Mouse (Mus musculus) midbrain, embryonic 12.5 days (tissue): ENCODE data around the gene Mif4gd. TPM values are rescaled to one million over a fixed set of nuclear protein-coding genes. Genes with fewer than 3 reads are reported as not detected.
A peak's percentile ranks its signal among the peaks of the same experiment; 100 is the strongest.

Experiments
- ATAC-seq: fragments of 200-750 bp; cut with Nextera tagmentation; 2 replicates; pipeline ENCODE4 v1.8.0; 2017; ENCODE audit warnings: low read depth, moderate TSS enrichment, moderate library complexity; ENCODE audit not compliant: low FRiP score
- H3K27ac ChIP-seq: fragments of 300-500 bp; sonication (generic); replicated peaks from 2 replicates; pipeline ENCODE4 v1.5.1; 2016; ENCODE audit warnings: mild to moderate bottlenecking
- H3K27me3 ChIP-seq: fragments of 300-500 bp; sonication (generic); 2 replicates; pipeline ENCODE4 v1.6.1; 2016; ENCODE audit warnings: mild to moderate bottlenecking
- H3K36me3 ChIP-seq: fragments of 300-500 bp; sonication (generic); 2 replicates; pipeline ENCODE4 v1.6.1; 2016
- H3K4me1 ChIP-seq: fragments of 300-500 bp; sonication (generic); 2 replicates; pipeline ENCODE4 v1.6.1; 2016
- H3K4me2 ChIP-seq: fragments of 300-500 bp; sonication (generic); replicated peaks from 2 replicates; pipeline ENCODE4 v1.6.1; 2016; ENCODE audit warnings: mild to moderate bottlenecking, moderate library complexity
- H3K4me3 ChIP-seq: fragments of 300-500 bp; sonication (generic); 2 replicates; pipeline ENCODE4 v1.5.1; 2016; ENCODE audit warnings: mild to moderate bottlenecking
- H3K9ac ChIP-seq: fragments of 300-500 bp; sonication (generic); replicated peaks from 2 replicates; pipeline ENCODE4 v1.6.1; 2016; ENCODE audit warnings: mild to moderate bottlenecking, moderate library complexity
- H3K9me3 ChIP-seq: fragments of 300-500 bp; sonication (generic); 2 replicates; pipeline ENCODE4 v1.6.1; 2016; ENCODE audit warnings: mild to moderate bottlenecking
- WGBS: fragments of 180-500 bp; shearing (Covaris S2); methylation state at CpG from one replicate; pipeline ENCODE4 v1.1.7; 2016; 5-methylcytosine and 5-hydroxymethylcytosine counted together
- polyA plus RNA-seq: library from polyadenylated mRNA; unstranded; fragments of >200 nt; fragmentation: Nextera tagmentation; extraction: Ambion mirVana; gene quantifications from 2 replicates; pipeline ENCODE4 v1.2.1, GENCODE M21; 2016

Mif4gd gene
- polyA plus RNA-seq, 1 experiment from 2014 or later: 15.1 TPM

GRCm38 (mm10) chr11:115608421-115609399, 4.1 kb downstream of the Mif4gd start:
- peaks cover 42% of the 10 kb centered on the region for H3K36me3 ChIP-seq
- H3K4me3 ChIP-seq: no peak overlapping the region
- H3K4me2 ChIP-seq: no peak overlapping the region
- no peak for ATAC-seq
- peaks cover 25% of the 10 kb centered on the region for H3K4me1 ChIP-seq
- 82% methylated on average over 23 of the region's 23 CpGs for WGBS
- no peaks in the 10 kb centered on the region for H3K9me3 ChIP-seq
- no peak overlapping the region for H3K9ac ChIP-seq
- peaks cover 12% of the 10 kb centered on the region for H3K27me3 ChIP-seq
- H3K27ac ChIP-seq: no peak overlapping the region

GRCm38 (mm10) chr11:115606733-115607132, 6.0 kb downstream of the Mif4gd start:
- H3K4me2 ChIP-seq: no peak overlapping the region
- no peak overlapping the region for H3K27ac ChIP-seq
- no peak overlapping the region for H3K9ac ChIP-seq
- H3K9me3 ChIP-seq: no peaks in the 10 kb centered on the region
- peaks cover 25% of the 10 kb centered on the region for H3K4me1 ChIP-seq
- WGBS: 96% methylated on average over 18 of the region's 18 CpGs
- ATAC-seq: no peak
- H3K36me3 ChIP-seq: peaks cover 42% of the 10 kb centered on the region
- peaks cover 6% of the 10 kb centered on the region for H3K27me3 ChIP-seq
- no peak overlapping the region for H3K4me3 ChIP-seq

- ATAC-seq: peak; percentile 45
- no peaks in the 10 kb centered on the region for H3K9me3 ChIP-seq
- WGBS: under 1% methylated on average over 26 of the region's 26 CpGs
- H3K27ac ChIP-seq: peak overlapping the region; percentile 88
- peak overlapping the region; percentile 98 for H3K4me3 ChIP-seq
- H3K4me2 ChIP-seq: peak overlapping the region; percentile 94
- peak overlapping the region; percentile 96 for H3K9ac ChIP-seq
- peaks cover 22% of the 10 kb centered on the region for H3K4me1 ChIP-seq
- H3K27me3 ChIP-seq: no peaks in the 10 kb centered on the region
- peaks cover 48% of the 10 kb centered on the region for H3K36me3 ChIP-seq
Measured at GRCm38 (mm10) chr11:115604304-115604696, 8.5 kb downstream of the Mif4gd start.

- peaks cover 22% of the 10 kb centered on the region for H3K4me1 ChIP-seq
- H3K9me3 ChIP-seq: no peaks in the 10 kb centered on the region
- peak within 1 kb of the TSS; percentile 96 for H3K9ac ChIP-seq
- peak within 1 kb of the TSS; percentile 94 for H3K4me2 ChIP-seq
- H3K27me3 ChIP-seq: no peaks in the 10 kb centered on the region
- H3K4me3 ChIP-seq: peak within 1 kb of the TSS; percentile 98
- WGBS: under 1% methylated on average over 88 of the region's 93 CpGs
- peak within 1 kb of the TSS; percentile 88 for H3K27ac ChIP-seq
- H3K36me3 ChIP-seq: peaks cover 42% of the 10 kb centered on the region
- ATAC-seq: peak; percentile 95
Measured at GRCm38 (mm10) chr11:115603476-115604303, 9.1 kb downstream of the Mif4gd start, which contains the start of the genes Mrps7 and Gga3. Gene Mrps7 (plus strand): TSS chr11:115603925. Gene Gga3 (minus strand): TSS chr11:115604051.

GRCm38 (mm10) chr11:115603128-115603475, 9.7 kb downstream of the Mif4gd start:
- Histone ChIP-seq H3K27ac (peak overlapping the region; percentile 88), H3K9ac (peak overlapping the region; percentile 96), H3K9me3 (no peaks in the 10 kb centered on the region), H3K4me3 (peak overlapping the region; percentile 98), H3K4me2 (peak overlapping the region; percentile 94), H3K4me1 (peaks cover 22% of the 10 kb centered on the region), H3K27me3 (no peaks in the 10 kb centered on the region), H3K36me3 (peaks cover 40% of the 10 kb centered on the region)
- ATAC-seq: no peak
- 7% methylated on average over 15 of the region's 15 CpGs for WGBS

- ATAC-seq: no peak
- peaks cover 22% of the 10 kb centered on the region for H3K4me1 ChIP-seq
- H3K4me3 ChIP-seq: no peak overlapping the region
- H3K27ac ChIP-seq: no peak overlapping the region
- 93% methylated on average over 4 of the region's 4 CpGs for WGBS
- H3K4me2 ChIP-seq: no peak overlapping the region
- no peaks in the 10 kb centered on the region for H3K9me3 ChIP-seq
- H3K9ac ChIP-seq: no peak overlapping the region
- H3K36me3 ChIP-seq: peaks cover 35% of the 10 kb centered on the region
- no peaks in the 10 kb centered on the region for H3K27me3 ChIP-seq
Measured at GRCm38 (mm10) chr11:115601174-115601573, 11.6 kb downstream of the Mif4gd start.

- no peaks in the 10 kb centered on the region for H3K27me3 ChIP-seq
- H3K36me3 ChIP-seq: peaks cover 34% of the 10 kb centered on the region
- H3K9me3 ChIP-seq: no peaks in the 10 kb centered on the region
- H3K4me2 ChIP-seq: no peak overlapping the region
- H3K4me3 ChIP-seq: no peak overlapping the region
- ATAC-seq: no peak
- over 99% methylated on average over 15 of the region's 15 CpGs for WGBS
- H3K27ac ChIP-seq: no peak overlapping the region
- peaks cover 22% of the 10 kb centered on the region for H3K4me1 ChIP-seq
- no peak overlapping the region for H3K9ac ChIP-seq
Measured at GRCm38 (mm10) chr11:115600743-115601142, 12.0 kb downstream of the Mif4gd start.

GRCm38 (mm10) chr11:115599722-115600121, 13.0 kb downstream of the Mif4gd start:
- H3K36me3 ChIP-seq: peaks cover 38% of the 10 kb centered on the region
- 96% methylated on average over 7 of the region's 7 CpGs for WGBS

GRCm38 (mm10) chr11:115598309-115598708, 14.5 kb downstream of the Mif4gd start:
- no peak for ATAC-seq
- H3K36me3 ChIP-seq: peaks cover 52% of the 10 kb centered on the region
- 95% methylated on average over 4 of the region's 4 CpGs for WGBS

More at GRCm38 (mm10) chr11:115599722-115600121, 13.0 kb downstream of the Mif4gd start:
- no peak overlapping the region for H3K4me3 ChIP-seq
- no peak overlapping the region for H3K4me2 ChIP-seq
- peaks cover 13% of the 10 kb centered on the region for H3K4me1 ChIP-seq
- no peaks in the 10 kb centered on the region for H3K27me3 ChIP-seq
- no peak overlapping the region for H3K27ac ChIP-seq
- no peaks in the 10 kb centered on the region for H3K9me3 ChIP-seq
- H3K9ac ChIP-seq: no peak overlapping the region
- no peak for ATAC-seq

DNA sequence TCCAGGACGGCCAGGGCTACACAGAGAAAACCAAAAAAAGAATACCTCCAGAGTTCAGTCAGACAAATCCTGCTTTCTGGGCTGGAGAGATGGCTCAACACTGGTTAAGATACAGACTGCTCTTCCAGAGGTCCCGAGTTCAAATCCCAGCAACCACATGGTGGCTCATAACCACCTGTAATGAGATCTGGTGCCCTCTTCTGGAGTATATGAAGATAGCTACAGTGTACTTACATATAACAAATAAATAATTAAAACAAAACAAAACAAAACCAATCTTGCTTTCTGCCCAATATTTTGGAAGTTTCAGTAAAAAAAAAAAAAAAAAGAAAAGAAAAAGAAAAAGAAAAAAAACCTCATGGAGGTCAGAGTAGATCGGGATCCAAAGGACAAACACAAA, 17.6 kb downstream of the Mif4gd start:
- H3K27me3 ChIP-seq: no peaks in the 10 kb centered on the region
- no peak overlapping the region for H3K27ac ChIP-seq
- peaks cover 73% of the 10 kb centered on the region for H3K36me3 ChIP-seq
- H3K4me2 ChIP-seq: no peak overlapping the region
- H3K4me1 ChIP-seq: no peaks in the 10 kb centered on the region
- ATAC-seq: no peak
- H3K9me3 ChIP-seq: no peaks in the 10 kb centered on the region
- no peak overlapping the region for H3K9ac ChIP-seq
- WGBS: 94% methylated on average over 3 of the region's 3 CpGs
- H3K4me3 ChIP-seq: no peak overlapping the region

More at GRCm38 (mm10) chr11:115598309-115598708, 14.5 kb downstream of the Mif4gd start:
- Histone ChIP-seq H3K4me3 (no peak overlapping the region), H3K4me2 (no peak overlapping the region), H3K4me1 (peaks cover 10% of the 10 kb centered on the region), H3K27ac (no peak overlapping the region), H3K27me3 (no peaks in the 10 kb centered on the region), H3K9me3 (no peaks in the 10 kb centered on the region), H3K9ac (no peak overlapping the region)

GRCm38 (mm10) chr11:115590526-115591075, 22.2 kb downstream of the Mif4gd start:
- H3K36me3 ChIP-seq: peaks cover 93% of the 10 kb centered on the region

More at GRCm38 (mm10) chr11:115590526-115591075, 22.2 kb downstream of the Mif4gd start:
- no peak overlapping the region for H3K4me2 ChIP-seq
- H3K27me3 ChIP-seq: no peaks in the 10 kb centered on the region
- H3K9me3 ChIP-seq: no peaks in the 10 kb centered on the region
- H3K27ac ChIP-seq: no peak overlapping the region
- ATAC-seq: no peak
- WGBS: 93% methylated on average over 2 of the region's 2 CpGs
- H3K4me3 ChIP-seq: no peak overlapping the region
- no peaks in the 10 kb centered on the region for H3K4me1 ChIP-seq
- H3K9ac ChIP-seq: no peak overlapping the region
